Mouse (Mus musculus) left cerebral cortex, postnatal 4 days (tissue): ENCODE measurements at regions not wholly inside any gene's neighbourhood (a gene's known extent, or its start where the extent isn't known, plus 50 kb on each side); places are given as distances from the start of the nearest gene placed in this dataset.

Experiments
- DNase-seq: peaks from one replicate; pipeline ENCODE4 v3.0.0-alpha.2; 2022
- intact Hi-C: fragments of 180-260 bp; cut with DNase I; formaldehyde crosslinking; loops from one replicate; pipeline ENCODE4 v1.15.1; 2025

DNA sequence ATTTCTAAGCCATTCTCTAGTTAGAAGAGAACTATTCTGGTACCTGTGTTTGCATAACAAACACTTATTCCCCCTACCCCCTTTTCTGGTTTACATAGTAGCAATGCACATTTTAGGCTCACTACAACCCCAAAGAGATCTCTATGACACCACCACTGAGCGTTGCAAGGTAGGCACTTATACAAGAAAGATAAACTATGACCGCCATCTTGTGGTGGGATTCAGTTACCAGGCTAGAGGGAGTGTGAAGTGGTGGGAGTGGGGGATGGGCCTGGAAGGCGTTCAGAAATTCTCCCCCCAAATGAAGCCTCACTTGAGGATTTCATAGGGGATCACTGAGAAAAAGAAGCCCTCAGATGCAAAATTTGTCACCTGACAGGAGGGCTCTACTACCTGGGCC, 64.4 kb upstream of the Fst start:
- intact Hi-C loops, result no loop called here
- peak; percentile 34 for DNase-seq

DNA sequence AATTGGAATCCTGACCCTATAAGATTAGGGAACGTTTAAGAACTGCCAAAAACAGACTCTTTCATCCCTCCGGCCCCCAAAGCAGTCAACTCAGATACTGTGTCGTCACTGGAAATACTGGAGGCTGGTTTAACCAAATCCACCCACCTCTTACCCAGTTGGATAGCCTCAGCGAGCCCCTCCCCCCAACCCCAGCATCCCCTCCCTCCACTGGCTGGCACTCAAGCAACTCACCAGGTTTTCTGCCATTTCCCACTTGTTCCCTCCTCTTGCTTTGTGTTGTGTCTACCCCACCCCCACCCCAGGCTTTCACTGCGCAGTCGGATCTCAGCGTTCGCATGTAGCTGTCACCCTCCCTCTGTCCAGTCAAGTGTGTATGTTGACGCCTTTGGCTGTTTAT, 68.1 kb upstream of the Fst start:
- DNase-seq, result peak; percentile 5
- intact Hi-C loops, result no loop called here

DNA sequence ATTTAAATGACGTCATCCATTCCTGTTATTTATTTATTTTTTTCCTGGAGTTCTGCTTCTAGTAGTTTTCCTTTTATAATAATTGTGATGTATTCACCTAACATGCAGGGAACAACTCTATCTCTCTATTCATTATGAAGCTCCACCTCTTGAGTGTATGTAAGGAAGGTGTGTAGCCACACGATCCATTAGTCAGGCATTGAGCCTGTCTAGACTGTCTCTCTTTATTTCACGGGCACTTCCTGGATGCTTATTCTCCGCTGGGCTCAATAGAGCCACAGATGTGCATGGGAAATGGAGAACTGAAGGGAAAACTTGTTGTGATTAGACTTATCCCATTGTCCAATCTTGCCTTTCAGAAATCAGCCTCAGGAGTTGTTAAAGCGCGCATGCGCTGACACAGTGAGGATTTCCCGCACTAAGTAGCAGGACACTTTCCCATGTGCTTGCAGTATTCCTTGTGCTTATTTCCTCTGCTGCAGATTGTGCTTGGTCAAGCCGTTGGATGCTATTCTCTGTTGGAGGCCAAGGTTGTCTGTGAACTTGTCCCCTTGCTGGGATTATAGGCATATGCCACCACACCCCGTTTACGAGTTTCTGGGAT, 71.5 kb upstream of the Fst start:
- no peak for DNase-seq
- intact Hi-C loops, result no loop called here

DNA sequence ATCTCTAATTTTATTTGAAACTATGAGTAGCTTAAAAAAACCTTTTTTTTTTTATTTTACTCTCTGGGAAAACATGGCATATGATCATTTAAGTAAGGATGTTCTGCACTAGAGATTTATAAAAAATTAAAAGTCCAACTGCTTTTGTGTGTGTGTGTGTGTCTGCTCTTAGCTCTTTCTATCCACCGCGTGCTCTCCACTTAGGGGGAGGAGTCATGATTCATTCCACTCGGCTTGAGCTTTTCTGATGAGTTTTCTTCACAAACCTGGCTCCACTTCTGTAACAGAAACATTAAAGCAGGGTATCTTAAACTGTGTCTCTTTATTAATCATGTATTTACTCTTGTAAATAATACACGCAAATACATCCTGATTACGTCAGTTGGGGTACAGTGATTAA, 73.0 kb upstream of the Fst start:
- intact Hi-C loops, result no loop called here
- DNase-seq, result no peak

DNA sequence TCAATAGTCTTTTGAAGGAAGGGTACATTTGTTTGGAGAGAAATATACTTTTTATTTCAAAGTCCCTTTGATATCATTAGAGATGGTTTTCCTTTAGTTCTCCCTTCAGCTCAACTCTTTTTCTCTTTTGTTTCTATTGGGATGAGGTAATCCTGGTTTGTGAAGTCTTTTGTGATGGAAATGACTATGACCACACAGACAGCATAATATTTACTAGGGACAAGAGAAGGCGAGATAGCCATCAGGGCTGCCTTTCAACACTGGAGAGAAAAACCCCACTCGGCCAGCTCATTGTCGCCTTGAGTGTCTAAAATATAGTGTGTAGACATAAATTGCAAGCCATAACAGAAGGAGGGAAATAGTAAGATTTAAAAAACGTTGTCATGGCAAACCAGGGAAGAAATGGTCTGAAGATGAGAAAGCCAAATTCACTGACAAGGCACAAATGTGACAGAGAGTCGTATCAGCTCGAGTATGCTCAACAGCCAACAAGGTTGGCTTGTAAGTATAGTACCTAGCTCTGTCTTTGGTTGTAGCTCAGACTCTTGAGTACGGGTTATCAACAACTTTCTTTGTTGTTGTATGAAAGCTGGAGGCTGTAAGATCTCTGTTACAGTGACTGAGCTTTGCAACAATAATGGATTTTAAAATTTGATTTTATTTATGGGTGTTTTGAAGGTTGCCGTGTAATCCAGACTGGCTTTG, 73.8 kb upstream of the Fst start:
- intact Hi-C loops, result no loop called here
- DNase-seq, result no peak

DNA sequence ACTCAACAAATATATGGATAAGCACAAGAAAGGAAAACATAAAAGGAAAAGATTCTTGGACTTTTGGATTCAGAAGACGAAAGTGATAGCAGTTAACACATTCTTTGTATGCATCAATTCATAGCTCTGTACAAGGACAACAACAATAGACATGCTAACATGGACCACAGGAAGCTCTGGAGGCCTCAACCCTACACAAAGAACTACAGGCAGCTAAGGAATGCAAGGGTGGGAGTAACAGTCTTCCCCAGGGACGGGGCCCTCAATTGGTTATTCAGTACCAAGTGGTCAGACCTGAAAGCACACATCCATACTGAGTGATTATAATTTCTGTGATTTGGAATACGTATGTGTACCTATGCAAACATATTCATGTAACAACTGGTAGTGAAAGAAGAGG, 75.8 kb upstream of the Fst start:
- intact Hi-C loops, result no loop called here
- DNase-seq, result no peak

DNA sequence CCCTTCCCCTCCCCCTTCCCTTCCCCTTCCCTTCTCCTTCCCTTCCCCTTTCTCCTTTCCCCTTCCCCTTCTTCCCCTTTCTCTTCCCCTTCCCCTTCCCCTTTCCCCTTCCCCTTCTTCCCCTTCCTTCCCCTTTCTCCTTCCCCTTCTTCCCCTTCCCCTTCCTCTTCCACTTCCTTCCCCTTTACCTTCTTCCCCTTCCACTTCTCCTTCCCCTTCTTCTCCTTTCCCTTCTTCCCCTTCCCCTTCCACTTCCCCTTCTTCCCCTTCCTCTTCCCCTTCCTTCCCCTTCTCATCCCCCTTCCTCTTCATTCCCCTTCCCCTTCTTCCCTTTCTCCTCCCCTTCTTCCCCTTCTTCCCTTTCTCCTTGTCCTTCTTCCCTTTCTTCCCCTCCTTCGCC, 77.0 kb upstream of the Fst start:
- intact Hi-C loops, result no loop called here
- DNase-seq, result no peak

DNA sequence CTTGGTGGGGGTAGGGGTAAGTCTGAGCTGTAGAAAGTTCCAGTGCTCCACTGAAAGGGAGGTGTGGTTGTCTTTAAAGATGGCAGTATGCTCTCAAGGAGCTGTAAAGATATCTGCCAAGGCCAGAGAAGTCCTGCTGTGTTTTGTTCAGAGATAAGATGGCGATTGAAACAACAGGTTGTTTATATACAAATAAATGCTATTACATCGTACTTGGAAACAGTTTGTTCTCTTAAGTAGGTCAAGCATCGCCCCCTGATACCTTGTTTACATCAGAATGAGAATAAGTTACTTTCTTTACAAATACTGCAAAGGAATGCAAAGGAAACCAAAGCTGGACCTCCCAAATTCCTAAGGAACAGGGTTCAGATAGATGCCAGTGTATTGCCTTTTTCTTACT, 113.0 kb upstream of the Fst start:
- intact Hi-C loops, result no loop called here
- DNase-seq, result no peak

DNA sequence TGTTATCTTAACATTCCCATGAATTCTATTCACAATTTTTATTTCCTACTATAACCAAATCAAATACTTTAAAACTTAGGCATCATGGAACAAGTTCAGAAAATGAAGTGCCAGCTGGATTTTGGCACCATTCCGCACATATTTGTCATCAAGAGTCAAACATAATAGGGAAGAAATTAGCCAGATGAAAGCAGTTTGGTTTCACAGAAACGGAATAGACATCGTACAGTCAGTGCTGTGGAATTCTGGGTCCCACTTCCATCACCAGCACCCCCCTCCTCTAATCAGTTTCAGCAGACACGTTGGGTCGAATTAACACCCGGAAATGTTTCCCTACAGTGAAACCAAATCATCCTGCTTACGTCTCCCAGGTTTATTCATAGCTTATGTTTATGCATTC, 125.8 kb upstream of the Fst start:
- no peak for DNase-seq
- intact Hi-C loops, result no loop called here

DNA sequence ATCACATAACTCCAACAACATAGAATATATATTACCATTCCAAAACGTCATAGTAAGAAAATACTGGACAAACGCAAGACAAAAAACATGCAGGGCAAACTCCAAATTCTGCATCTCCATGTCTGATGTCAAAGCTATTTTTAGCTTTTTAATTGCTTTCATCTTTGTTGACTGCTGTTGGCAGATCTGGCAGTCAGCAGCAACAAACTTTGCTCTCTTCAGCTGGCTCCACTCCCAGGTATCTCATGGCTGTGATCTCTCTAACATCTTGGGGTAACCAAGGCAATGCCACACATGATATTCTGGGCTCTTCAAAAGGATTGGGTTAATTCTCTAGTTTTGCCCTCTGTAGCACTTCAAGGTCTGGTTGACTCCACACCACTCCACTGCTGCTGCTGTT, 128.9 kb upstream of the Fst start:
- intact Hi-C loops, result no loop called here
- DNase-seq, result no peak

DNA sequence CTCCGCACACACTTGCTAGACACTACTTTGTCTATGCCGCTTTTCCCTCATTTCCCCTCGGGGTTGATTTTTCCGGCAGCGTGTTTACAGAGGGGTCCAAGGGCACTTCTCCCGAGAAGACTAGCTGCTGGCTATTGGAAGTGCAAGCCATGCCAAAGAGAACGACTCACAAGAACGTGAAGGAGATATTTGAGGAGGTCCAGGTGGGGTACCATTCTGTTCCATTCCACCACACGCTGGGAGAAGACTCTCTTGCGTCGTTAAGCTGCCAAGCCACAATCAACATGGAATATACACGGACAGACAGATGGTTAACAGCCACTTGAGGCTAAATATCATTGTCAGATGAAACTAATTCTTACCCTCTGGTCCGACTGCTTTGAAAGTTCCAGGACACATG, 144.6 kb upstream of the Fst start:
- no peak for DNase-seq
- intact Hi-C loops, result no loop called here

DNA sequence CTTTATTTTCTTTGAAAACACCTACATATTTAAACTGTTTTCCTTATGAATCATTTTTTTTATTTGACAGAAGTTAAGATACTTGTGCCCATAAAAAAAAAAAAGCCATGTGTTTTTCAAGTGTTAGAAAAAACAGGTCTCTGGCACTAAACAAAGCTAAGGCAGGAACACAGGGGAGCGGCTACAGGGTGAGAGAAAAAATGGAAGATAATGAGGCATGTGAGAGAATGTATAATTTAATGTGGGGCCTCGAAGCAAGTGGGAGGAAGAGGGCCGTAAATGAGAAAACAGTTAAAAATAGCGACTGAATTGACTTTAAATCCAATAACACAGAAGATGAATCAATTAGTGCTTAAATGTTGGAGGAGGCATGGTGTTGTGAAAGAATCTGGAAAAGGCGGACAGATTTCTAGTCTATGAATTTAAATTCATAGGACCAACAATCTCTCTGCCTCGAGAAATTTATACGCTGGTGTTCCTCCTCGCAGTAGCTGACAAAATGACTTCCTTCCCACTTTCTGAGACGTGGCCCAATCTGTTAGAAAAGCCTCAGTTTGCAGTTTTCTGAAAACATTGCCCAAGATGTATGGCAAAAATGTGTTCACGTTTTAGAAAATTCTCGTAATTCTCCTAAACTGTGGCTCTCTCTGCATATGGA, 145.4 kb upstream of the Fst start:
- DNase-seq, result no peak
- intact Hi-C loops, result no loop called here

DNA sequence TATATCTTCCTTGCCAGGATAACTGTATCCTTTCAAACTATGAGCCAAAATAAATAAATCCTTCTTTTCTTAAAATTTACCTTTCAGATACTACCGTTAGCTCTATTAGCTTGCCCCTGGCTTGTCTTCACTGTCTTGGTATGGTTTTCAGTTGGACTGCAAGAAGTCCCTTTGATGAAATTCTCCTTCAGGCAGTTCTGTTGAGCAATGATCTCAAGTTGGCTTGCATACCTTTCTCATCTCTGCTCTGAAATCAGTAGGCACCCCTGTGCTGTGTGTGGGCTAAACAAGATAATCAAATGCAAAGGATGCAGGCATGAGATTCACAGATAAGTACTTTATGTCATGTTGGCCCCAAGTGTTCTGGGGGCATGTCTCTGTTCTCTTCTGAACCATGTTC, 155.2 kb upstream of the Fst start:
- intact Hi-C loops, result no loop called here
- no peak for DNase-seq

DNA sequence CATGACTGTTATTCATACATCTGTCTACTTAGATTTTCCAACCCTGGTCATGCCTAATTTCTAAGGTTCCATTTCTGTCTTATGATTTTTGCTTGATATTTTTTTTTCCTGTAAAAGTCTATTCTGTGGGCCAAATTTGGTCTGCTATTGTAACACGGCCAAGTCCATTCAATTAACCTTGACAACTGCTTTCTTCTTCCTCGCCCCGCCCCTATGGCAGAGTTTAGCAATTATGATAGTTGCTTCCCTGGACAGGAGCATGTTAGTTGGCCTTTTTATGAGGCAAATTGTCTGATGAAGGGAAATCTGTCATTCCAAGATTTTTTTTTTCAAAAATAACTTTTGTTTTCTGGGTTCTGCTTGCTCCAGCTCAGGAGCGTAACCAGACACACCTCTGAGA, 160.7 kb upstream of the Fst start:
- intact Hi-C loops, result no loop called here
- DNase-seq, result no peak

DNA sequence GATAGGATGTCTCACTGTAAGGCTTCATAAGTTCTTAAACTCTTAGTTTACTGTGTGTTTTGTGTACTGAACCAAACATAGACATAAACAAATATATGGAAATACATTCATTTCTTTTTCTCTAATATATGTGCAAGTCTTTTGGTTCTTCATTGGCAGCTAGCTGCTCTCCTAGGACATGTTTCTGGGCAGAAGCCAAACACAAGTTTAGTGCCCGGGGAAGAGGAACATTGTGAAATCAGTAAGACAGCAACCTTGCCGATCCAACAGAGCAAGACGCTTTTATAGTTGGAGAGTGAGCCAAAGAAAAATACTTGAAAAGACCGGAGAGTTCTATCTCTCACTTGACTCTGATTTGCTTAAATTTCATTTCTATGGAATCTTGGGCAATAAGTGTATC, 178.0 kb upstream of the Fst start:
- intact Hi-C loops, result no loop called here

DNA sequence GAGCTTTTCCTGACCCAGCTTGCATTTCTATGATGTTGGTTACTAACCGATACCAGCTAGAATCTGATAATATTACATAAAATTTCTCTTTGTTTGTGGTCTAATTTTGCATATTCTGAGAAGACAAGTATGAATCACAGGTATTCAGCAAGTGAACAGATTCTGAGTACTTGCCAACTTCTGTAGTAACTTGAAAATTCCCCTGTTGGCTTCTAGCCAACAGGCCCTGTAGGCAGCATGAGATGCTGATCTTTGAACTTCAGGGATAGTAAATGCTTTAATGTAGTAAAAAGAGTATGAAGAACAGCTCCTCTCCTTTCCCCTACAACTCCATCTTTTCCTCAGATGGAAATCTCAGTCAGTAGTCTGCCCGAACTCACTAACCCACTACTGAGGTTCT, 178.5 kb upstream of the Mocs2 start:
- intact Hi-C loops, result no loop called here
- DNase-seq, result no peak

More for the DNA sequence above, 178.0 kb upstream of the Fst start:
- peak; percentile 13 for DNase-seq

DNA sequence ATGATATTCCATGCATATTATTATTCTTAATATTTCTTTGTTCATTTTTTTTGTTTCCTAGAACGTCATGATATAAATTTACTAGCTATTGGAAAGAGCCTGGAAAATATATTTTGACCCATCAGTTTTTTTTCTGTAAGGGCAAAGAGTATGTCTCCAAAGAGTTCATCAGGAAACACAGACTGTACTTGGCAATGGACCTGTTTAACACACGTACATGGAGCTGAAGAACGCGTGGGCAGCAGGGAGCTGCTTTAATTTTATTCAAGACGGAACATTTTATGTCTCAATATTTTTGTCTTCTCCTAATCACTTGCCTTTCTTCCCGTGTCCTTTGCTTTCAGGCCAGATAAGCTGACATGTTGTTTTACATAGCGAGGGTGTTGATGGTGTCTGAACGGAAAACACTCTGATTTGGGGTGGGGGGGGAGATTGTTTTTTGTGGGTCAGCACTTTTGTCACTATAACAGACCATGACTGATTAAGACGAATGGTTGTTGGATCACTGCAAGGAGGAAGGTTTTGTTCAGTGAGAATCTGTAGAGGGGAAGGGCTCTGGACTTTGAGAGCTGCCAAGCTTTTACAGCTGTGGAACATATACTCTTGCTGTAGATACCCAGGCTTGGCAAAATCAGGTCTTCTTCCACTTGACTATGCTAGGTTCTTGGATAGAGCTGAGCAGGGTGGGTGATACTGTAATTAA, 176.2 kb upstream of the Mocs2 start:
- DNase-seq, result no peak
- intact Hi-C loops, result no loop called here

DNA sequence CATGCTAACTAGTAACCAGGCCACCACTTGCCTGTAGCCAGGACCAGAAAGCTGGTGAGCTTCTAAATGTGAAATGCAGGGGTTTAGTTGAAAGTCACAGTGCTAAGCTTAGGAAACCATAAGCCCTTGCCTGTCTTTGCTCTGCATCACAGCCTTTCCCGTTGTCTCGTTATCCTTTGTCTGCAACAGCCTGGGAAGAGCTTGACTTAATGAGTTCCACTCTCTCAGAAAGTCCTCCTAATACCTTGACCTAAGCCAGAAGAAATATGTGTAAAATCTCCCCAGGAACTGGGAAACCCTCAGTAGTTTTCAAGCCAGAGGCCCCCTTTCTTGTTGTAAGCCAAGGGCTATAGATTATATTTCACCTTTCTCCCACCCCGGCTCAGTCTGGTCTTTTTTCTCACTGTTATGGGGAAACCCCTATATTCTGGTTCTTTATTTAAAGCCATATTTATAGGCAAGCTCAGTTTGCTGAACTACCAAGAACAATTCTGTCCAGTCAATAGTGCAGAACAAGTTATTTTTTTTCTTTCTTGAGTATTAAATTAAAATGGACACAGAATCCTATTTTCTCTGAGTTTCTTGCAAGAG, 175.0 kb upstream of the Mocs2 start:
- no peak for DNase-seq
- intact Hi-C loops, result no loop called here

DNA sequence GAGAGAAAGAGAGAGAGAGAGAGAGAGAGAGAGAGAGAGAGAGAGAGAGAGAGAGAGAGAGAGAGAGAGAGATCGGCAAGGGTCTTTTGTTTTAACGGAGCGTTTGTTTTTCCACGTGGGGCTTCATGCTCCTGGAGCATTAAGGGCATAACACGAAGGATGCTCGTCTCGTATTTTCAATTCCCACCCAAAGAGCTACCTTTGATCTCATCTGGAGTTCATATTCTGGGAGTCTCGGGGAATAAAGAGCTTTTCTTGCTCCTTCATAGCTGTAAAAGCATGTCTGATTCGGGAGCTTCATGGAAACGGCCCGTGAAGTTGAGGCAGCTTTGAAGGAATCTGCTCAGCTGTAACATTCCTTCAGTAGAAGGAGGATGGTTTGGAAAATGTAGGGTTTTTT, 174.5 kb upstream of the Mocs2 start:
- no peak for DNase-seq
- intact Hi-C loops, result no loop called here

DNA sequence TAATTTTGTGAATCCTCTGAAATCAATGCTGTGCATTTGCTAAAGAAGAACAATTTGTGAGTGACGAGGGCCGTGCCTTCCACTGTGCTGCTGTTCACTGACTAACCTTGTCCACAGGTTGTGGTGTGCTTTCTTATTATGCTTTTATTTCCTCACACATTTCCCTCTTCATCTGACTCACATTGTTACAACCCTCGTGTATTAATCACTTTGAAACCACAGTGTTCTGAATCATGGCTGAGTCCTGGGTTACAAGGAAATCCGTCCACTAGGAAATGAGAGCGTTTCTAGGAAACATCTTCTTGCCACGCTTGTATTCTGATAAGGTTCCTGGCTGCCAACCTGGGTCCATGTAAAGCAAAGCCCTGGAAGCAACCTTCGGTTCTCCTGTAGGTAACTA, 163.8 kb upstream of the Mocs2 start:
- no peak for DNase-seq
- intact Hi-C loops, result no loop called here

DNA sequence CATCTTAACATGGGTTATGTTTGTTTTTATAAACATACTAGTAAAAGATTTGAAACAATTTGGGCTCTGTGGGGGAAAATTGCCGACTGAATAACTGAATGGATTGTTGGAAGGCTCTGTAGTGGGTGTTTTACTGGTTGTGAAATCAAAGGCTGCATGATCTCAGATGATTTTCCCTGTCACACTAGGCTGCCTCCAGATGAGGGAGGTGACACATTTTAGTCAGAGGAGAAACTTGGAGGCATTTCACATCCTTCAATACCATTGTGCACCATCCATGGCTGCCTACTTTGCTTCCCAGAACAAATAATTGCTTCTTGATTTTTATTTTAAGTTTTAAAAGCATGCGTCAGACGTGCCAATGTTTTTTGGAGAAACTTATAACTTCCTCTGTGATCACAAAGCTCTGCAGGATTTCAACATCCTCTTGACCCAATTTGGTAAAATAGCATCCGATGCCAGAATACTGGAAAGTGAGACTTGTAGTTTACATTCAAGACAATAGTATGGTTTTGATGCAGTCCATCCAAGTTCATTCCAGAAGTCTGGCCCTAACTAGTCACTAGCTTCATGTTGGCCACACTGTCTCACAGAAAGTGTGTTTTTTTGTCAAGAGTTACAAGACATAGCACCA, 163.0 kb upstream of the Mocs2 start:
- intact Hi-C loops, result no loop called here

More for the DNA sequence above, 163.0 kb upstream of the Mocs2 start:
- DNase-seq, result no peak
